ENCODE assay signal across 8 mouse cellular contexts in the genomic region with DNA sequence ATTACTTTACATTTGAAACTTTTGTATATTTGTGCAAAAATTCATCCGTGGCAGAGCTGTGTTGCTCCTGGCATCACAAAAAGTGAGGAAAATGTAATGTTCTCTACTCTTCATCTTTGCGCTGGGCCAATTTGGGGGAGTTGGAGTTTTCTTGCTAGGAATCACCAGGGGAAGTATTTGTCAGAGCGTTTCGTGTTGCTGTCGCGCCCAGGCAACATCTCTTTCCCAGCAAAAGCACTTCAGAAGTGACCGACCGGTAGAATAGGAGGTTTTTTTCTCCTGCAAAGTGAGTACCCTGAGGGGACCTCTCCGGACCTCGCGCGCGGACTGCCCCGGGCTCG. TPM values are rescaled to one million over a fixed set of nuclear protein-coding genes. Genes with fewer than 3 reads are reported as not detected.
A peak's percentile ranks its signal among the peaks of the same experiment; 100 is the strongest.
DNase-seq lines count a peak whose midpoint lies in the region; ATAC-seq lines count a peak whose summit lies in the region.

No protein-coding gene starts in this region.

- no peaks in the 10 kb centered on the region for H3K27me3 ChIP-seq in heart, embryonic 10.5 days (ENCODE audit: insufficient read depth, poor library complexity, severe bottlenecking)
- H3K27me3 ChIP-seq in forebrain, embryonic 11.5 days (ENCODE audit: control insufficient read depth, insufficient read depth, low read length) = no peaks in the 10 kb centered on the region
- H3K27me3 ChIP-seq in liver, embryonic 12.5 days (replicated peaks) = no peaks in the 10 kb centered on the region

- peak overlapping the region; percentile 89 for H3K4me3 ChIP-seq in heart, embryonic 10.5 days
- peak overlapping the region; percentile 93 for H3K4me3 ChIP-seq in forebrain, embryonic 11.5 days (ENCODE audit: low read depth, low read length)
- H3K4me3 ChIP-seq in liver, embryonic 12.5 days = peak overlapping the region; percentile 99

- peak; percentile 80 for DNase-seq in heart, embryonic 10.5 days (ENCODE audit: low spot score)
- no peak for DNase-seq in heart, postnatal 36 days
- DNase-seq in 416B (ENCODE audit: low read depth) = peak; percentile 58
- DNase-seq in forebrain, embryonic 11.5 days (ENCODE audit: low spot score) = no peak
- DNase-seq in T-cell, adult 2 months (ENCODE audit: low spot score) = no peak
- DNase-seq in cerebellum, postnatal 4 days (ENCODE audit: low spot score in 2 of 2) = no peak

- H3K9me3 ChIP-seq in heart, embryonic 10.5 days = no peaks in the 10 kb centered on the region
- H3K9me3 ChIP-seq in forebrain, embryonic 11.5 days (ENCODE audit: control insufficient read depth, low read length) = no peaks in the 10 kb centered on the region
- H3K9me3 ChIP-seq in liver, embryonic 12.5 days (replicated peaks) = no peaks in the 10 kb centered on the region

- WGBS in heart, embryonic 10.5 days = 1% methylated on average over 15 of the region's 15 CpGs
- WGBS in forebrain, embryonic 11.5 days = under 1% methylated on average over 13 of the region's 15 CpGs
- 1% methylated on average over 15 of the region's 15 CpGs for WGBS in liver, embryonic 12.5 days (ENCODE audit: insufficient replicate concordance)

- peak overlapping the region; percentile 98 for H3K27ac ChIP-seq in heart, embryonic 10.5 days
- peak overlapping the region; percentile 91 for H3K27ac ChIP-seq in forebrain, embryonic 11.5 days (ENCODE audit: low read depth, low read length)
- H3K27ac ChIP-seq in liver, embryonic 12.5 days = peak overlapping the region; percentile 99

- peak overlapping the region; percentile 95 for H3K9ac ChIP-seq in forebrain, embryonic 11.5 days (ENCODE audit: low read length)
- H3K9ac ChIP-seq in liver, embryonic 12.5 days = peak overlapping the region; percentile 100

- ATAC-seq in forebrain, embryonic 11.5 days (replicated peaks; ENCODE audit: low FRiP score) = no peak
- ATAC-seq in liver, embryonic 12.5 days = no peak
- ATAC-seq in cerebellum, adult (ENCODE audit: insufficient number of reproducible peaks, low FRiP score, low TSS enrichment) = no peak

- peaks cover 29% of the 10 kb centered on the region for H3K4me1 ChIP-seq in heart, embryonic 10.5 days
- peaks cover 5% of the 10 kb centered on the region; the same call in 1 of the 2 replicates for H3K4me1 ChIP-seq in forebrain, embryonic 11.5 days (replicated peaks; ENCODE audit: control insufficient read depth, insufficient read depth, low read length)
- H3K4me1 ChIP-seq in liver, embryonic 12.5 days = peaks cover 47% of the 10 kb centered on the region

- peaks cover 5% of the 10 kb centered on the region; the same call in 1 of the 2 replicates for H3K36me3 ChIP-seq in heart, embryonic 10.5 days
- H3K36me3 ChIP-seq in forebrain, embryonic 11.5 days (ENCODE audit: control insufficient read depth, insufficient read depth, low read length) = no peaks in the 10 kb centered on the region
- peaks cover 12% of the 10 kb centered on the region for H3K36me3 ChIP-seq in liver, embryonic 12.5 days

- peak overlapping the region; percentile 68 for H3K4me2 ChIP-seq in forebrain, embryonic 11.5 days (ENCODE audit: low read depth, low read length, severe bottlenecking)
- peak overlapping the region; percentile 86 for H3K4me2 ChIP-seq in liver, embryonic 12.5 days

- intact Hi-C loops in heart, postnatal 36 days (cut with DNase I) = loop anchor here (5.0 kb wide), 1 partner anchor 193 kb away; a partner anchor contains a TSS

RNA-seq across cellular contexts. Expression of a gene that starts 4.5 kb away (rescaled TPM):
- polyA plus RNA-seq in heart, embryonic 10.5 days (2016; fragmentation: Nextera tagmentation; extraction: Ambion mirVana) = 1.8 and 2.5 TPM in 2 replicates
- total RNA-seq in heart, postnatal 36 days (2021) = 1 to 10 TPM; 1.1 to 1.5 TPM
- polyA plus RNA-seq in forebrain, embryonic 11.5 days (2014; fragmentation: Nextera tagmentation; extraction: Ambion mirVana) = 5.9 and 6.9 TPM in 2 replicates
- 1.0 and 1.1 TPM in 2 replicates for polyA plus RNA-seq in liver, embryonic 12.5 days (2016; fragmentation: Nextera tagmentation; extraction: Ambion mirVana)

RNA-seq across cellular contexts. Expression of a gene that starts 4.7 kb away (rescaled TPM):
- 26.6 and 31.6 TPM in 2 replicates for polyA plus RNA-seq in heart, embryonic 10.5 days (2016; fragmentation: Nextera tagmentation; extraction: Ambion mirVana)
- total RNA-seq in heart, postnatal 36 days (2021) = 10 to 100 TPM; 32.5 to 34.6 TPM
- polyA plus RNA-seq in forebrain, embryonic 11.5 days (2014; fragmentation: Nextera tagmentation; extraction: Ambion mirVana) = 36.2 and 43.7 TPM in 2 replicates
- 35.1 and 39.4 TPM in 2 replicates for polyA plus RNA-seq in liver, embryonic 12.5 days (2016; fragmentation: Nextera tagmentation; extraction: Ambion mirVana)

Comparison
In these comparisons a context has a peak if more than half of its experiments do, and no peak if none do; other contexts are left out.
1. DNase-seq: peak in heart, embryonic 10.5 days (single experiment) and 416B (single experiment); none in heart, postnatal 36 days (0 of 2), forebrain, embryonic 11.5 days (single experiment), T-cell, adult 2 months (single experiment) and cerebellum, postnatal 4 days (0 of 2).
2. Peak in every context shown above with its lines, with median percentiles within 50 percentile points of each other: H3K27ac ChIP-seq and H3K4me3 ChIP-seq.